Comparison of ENCODE assay signal across 12 mouse cellular contexts in the genomic region with DNA sequence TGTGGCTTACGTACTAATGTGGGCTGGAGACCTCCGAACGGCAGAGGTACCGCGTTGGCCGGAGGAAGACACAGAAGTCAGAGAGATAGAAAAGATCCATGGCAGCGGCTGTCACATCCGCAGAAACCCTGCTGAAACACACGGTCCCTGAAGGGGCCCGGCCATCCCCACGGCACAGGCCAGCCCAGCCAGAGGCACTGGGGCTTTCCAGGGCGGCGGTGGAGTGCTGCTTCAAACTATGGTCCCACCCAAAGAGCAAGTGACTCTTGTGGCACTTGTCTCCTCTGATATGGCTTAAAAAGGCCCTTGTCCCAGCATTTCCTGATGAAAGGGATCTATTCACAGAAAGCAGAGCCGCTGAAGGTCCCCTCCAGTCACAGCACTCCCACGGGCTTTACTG. TPM values are rescaled to one million over a fixed set of nuclear protein-coding genes. Genes with fewer than 3 reads are reported as not detected.
DNase-seq lines count a peak whose midpoint lies in the region; ATAC-seq and TF ChIP-seq lines count a peak whose summit lies in the region.
"Had no signal": no experiment of that assay in that cellular context is flagged by ENCODE, and none has a peak within 500 bp of the region (broad histone marks: within the 10 kb centered on the region; RNA-seq: fewer than 3 reads in every experiment).

No protein-coding gene starts in this region.

- DNase-seq in heart, postnatal 36 days: no peak
- no peak for DNase-seq in thymus, postnatal 10 days (ENCODE audit: low spot score in 2 of 2)
- DNase-seq in spleen, postnatal 10 days (ENCODE audit: low spot score in 2 of 2): no peak
- DNase-seq in thymus, adult 2 months: no peak

- TF ChIP-seq CTCF in bone marrow, adult 2 months (IDR thresholded peaks at IDR 0.05; ENCODE audit: control insufficient read depth, insufficient read depth, low read length): no peak
- no peak for TF ChIP-seq CTCF in thymus, adult 2 months (IDR thresholded peaks at IDR 0.05; ENCODE audit: borderline replicate concordance, control insufficient read depth, extremely low read depth, insufficient read depth, low read length, poor library complexity)

- H3K36me3 ChIP-seq in heart, embryonic 11.5 days (ENCODE audit: control insufficient read depth, insufficient read depth, low read length): peaks cover 6% of the 10 kb centered on the region
- H3K36me3 ChIP-seq in hindbrain, embryonic 12.5 days: peaks cover 7% of the 10 kb centered on the region
- peaks cover 11% of the 10 kb centered on the region; the same call in 1 of the 2 replicates for H3K36me3 ChIP-seq in lung, embryonic 15.5 days
- H3K36me3 ChIP-seq in thymus, adult 2 months (ENCODE audit: control insufficient read depth, insufficient read depth, low read length): no peaks in the 10 kb centered on the region

- no peak for TF ChIP-seq POLR2A in bone marrow, adult 2 months (IDR thresholded peaks at IDR 0.05; ENCODE audit: borderline replicate concordance, control insufficient read depth, low read depth, low read length)
- TF ChIP-seq POLR2A in thymus, adult 2 months (IDR thresholded peaks at IDR 0.05; ENCODE audit: control insufficient read depth, extremely low read depth, insufficient read depth, low read length, poor library complexity): no peak

- H3K9ac ChIP-seq in heart, embryonic 11.5 days (ENCODE audit: low read depth, low read length): peak overlapping the region; percentile 70
- H3K9ac ChIP-seq in hindbrain, embryonic 12.5 days: 0 out of 2 replicates have a peak overlapping the region, but pooled peaks have one; percentile 5
- H3K9ac ChIP-seq in lung, embryonic 15.5 days: peak overlapping the region; percentile 19; the same call in 1 of the 2 replicates

- ATAC-seq in heart, embryonic 11.5 days (replicated peaks; ENCODE audit: insufficient number of reproducible peaks, low FRiP score, low TSS enrichment): peak; percentile 50; the same call in 1 of the 2 replicates
- no peak for ATAC-seq in hindbrain, embryonic 12.5 days (ENCODE audit: low FRiP score)
- ATAC-seq in lung, embryonic 15.5 days (ENCODE audit: borderline replicate concordance, extremely low read depth, low FRiP score, low TSS enrichment): peak; percentile 35; the same call in 1 of the 2 replicates
- ATAC-seq: CD4-positive, CD25-positive, alpha-beta regulatory T cell, adult 4 months had no signal

- no peaks in the 10 kb centered on the region for H3K27me3 ChIP-seq in heart, embryonic 11.5 days (ENCODE audit: control insufficient read depth, insufficient read depth, low read length)
- H3K27me3 ChIP-seq in hindbrain, embryonic 12.5 days: no peaks in the 10 kb centered on the region
- no peaks in the 10 kb centered on the region for H3K27me3 ChIP-seq in lung, embryonic 15.5 days
- H3K27me3 ChIP-seq in thymus, adult 2 months (ENCODE audit: control insufficient read depth, insufficient read depth, low read length): no peaks in the 10 kb centered on the region

- H3K4me3 ChIP-seq in heart, embryonic 11.5 days (ENCODE audit: low read depth, low read length): peak overlapping the region; percentile 26
- no peak overlapping the region for H3K4me3 ChIP-seq in bone marrow, adult 2 months (replicated peaks; ENCODE audit: control insufficient read depth, low read depth, low read length)
- no peak overlapping the region for H3K4me3 ChIP-seq in hindbrain, embryonic 12.5 days
- H3K4me3 ChIP-seq in lung, embryonic 15.5 days: peak overlapping the region; percentile 30
- no peak overlapping the region for H3K4me3 ChIP-seq in thymus, adult 2 months (ENCODE audit: control insufficient read depth, insufficient read depth, low read length)
- H3K4me3 ChIP-seq: megakaryocyte, embryonic 14.5 days had no signal

- H3K4me1 ChIP-seq in heart, embryonic 11.5 days (ENCODE audit: control insufficient read depth, insufficient read depth, low read length): peaks cover 60% of the 10 kb centered on the region
- peaks cover 5% of the 10 kb centered on the region for H3K4me1 ChIP-seq in bone marrow, adult 2 months (ENCODE audit: control insufficient read depth, insufficient read depth, low read length)
- H3K4me1 ChIP-seq in hindbrain, embryonic 12.5 days: peaks cover 43% of the 10 kb centered on the region
- peaks cover 65% of the 10 kb centered on the region for H3K4me1 ChIP-seq in lung, embryonic 15.5 days
- H3K4me1 ChIP-seq in thymus, adult 2 months (replicated peaks; ENCODE audit: control insufficient read depth, insufficient read depth, low read length): peaks cover 3% of the 10 kb centered on the region; the same call in 1 of the 2 replicates

- H3K9me3 ChIP-seq in heart, embryonic 11.5 days (replicated peaks; ENCODE audit: control insufficient read depth, low read length): no peaks in the 10 kb centered on the region
- no peaks in the 10 kb centered on the region for H3K9me3 ChIP-seq in hindbrain, embryonic 12.5 days (replicated peaks)
- no peaks in the 10 kb centered on the region for H3K9me3 ChIP-seq in lung, embryonic 15.5 days
- H3K9me3 ChIP-seq: megakaryocyte, embryonic 14.5 days had no signal

- H3K4me2 ChIP-seq in heart, embryonic 11.5 days: peak overlapping the region; percentile 63
- H3K4me2 ChIP-seq in hindbrain, embryonic 12.5 days (replicated peaks): no peak overlapping the region
- H3K4me2 ChIP-seq in lung, embryonic 15.5 days: peak overlapping the region; percentile 48

- intact Hi-C loops in heart, postnatal 36 days (cut with DNase I): loop anchor here (2.0 to 10.0 kb wide), 3 partner anchors 18 to 400 kb away; a partner anchor contains a TSS

- WGBS in heart, embryonic 11.5 days (ENCODE audit: insufficient replicate concordance): 28% methylated on average over 15 of the region's 15 CpGs
- 88% methylated on average over 15 of the region's 15 CpGs for WGBS in bone marrow, adult 2 months
- 56% methylated on average over 15 of the region's 15 CpGs for WGBS in hindbrain, embryonic 12.5 days
- WGBS in lung, embryonic 15.5 days: 38% methylated on average over 15 of the region's 15 CpGs
- WGBS in thymus, adult 2 months: 90% methylated on average over 15 of the region's 15 CpGs

- H3K27ac ChIP-seq in heart, embryonic 11.5 days (ENCODE audit: low read depth, low read length): peak overlapping the region; percentile 91
- peak overlapping the region; percentile 30; the same call in 1 of the 2 replicates for H3K27ac ChIP-seq in bone marrow, adult 2 months (ENCODE audit: control insufficient read depth, insufficient read depth, low read depth, low read length, poor library complexity)
- H3K27ac ChIP-seq in hindbrain, embryonic 12.5 days: no peak overlapping the region; the same call in 1 of the 2 replicates
- peak overlapping the region; percentile 93 for H3K27ac ChIP-seq in lung, embryonic 15.5 days
- no peak overlapping the region for H3K27ac ChIP-seq in thymus, adult 2 months (ENCODE audit: control insufficient read depth, insufficient read depth, low read length)

RNA-seq across cellular contexts. Expression of a gene that starts 19.1 kb away (rescaled TPM):
- 18.2 and 35.8 TPM in 2 replicates for polyA plus RNA-seq in heart, embryonic 11.5 days (2014; fragmentation: Nextera tagmentation; extraction: Ambion mirVana)
- total RNA-seq in heart, postnatal 36 days (2021): 10 to 100 TPM; 14.7 to 15.7 TPM
- 13.0 and 14.4 TPM in 2 replicates for polyA plus RNA-seq in bone marrow, adult 2 months (2011; ENCODE audit: insufficient read depth, insufficient read length, low replicate concordance, missing spikeins)
- polyA plus RNA-seq in hindbrain, embryonic 12.5 days (2016; fragmentation: Nextera tagmentation; extraction: Ambion mirVana): 22.4 and 27.9 TPM in 2 replicates
- 15.7 and 16.6 TPM in 2 replicates for polyA plus RNA-seq in lung, embryonic 15.5 days (2015; fragmentation: Nextera tagmentation; extraction: Ambion mirVana)
- polyA plus RNA-seq in thymus, adult 2 months (2012; rRNA removed): 10.7 and 11.6 TPM in 2 replicates

RNA-seq across cellular contexts. Expression of a gene that starts 28.9 kb away (rescaled TPM):
- polyA plus RNA-seq in heart, embryonic 11.5 days (2014; fragmentation: Nextera tagmentation; extraction: Ambion mirVana): not detected in 2 replicates
- not detected for total RNA-seq in heart, postnatal 36 days (2021)
- polyA plus RNA-seq in bone marrow, adult 2 months (2011; ENCODE audit: insufficient read depth, insufficient read length, low replicate concordance, missing spikeins): 1.6 TPM in 1 of 2 replicates, not detected in the other
- polyA plus RNA-seq in hindbrain, embryonic 12.5 days (2016; fragmentation: Nextera tagmentation; extraction: Ambion mirVana): not detected in 2 replicates
- not detected in 2 replicates for polyA plus RNA-seq in lung, embryonic 15.5 days (2015; fragmentation: Nextera tagmentation; extraction: Ambion mirVana)
- polyA plus RNA-seq in thymus, adult 2 months (2012; rRNA removed): 0.11 and 0.36 TPM in 2 replicates
- total RNA-seq: gastrocnemius, adult 8-10 months had no signal
- polyA plus RNA-seq: cortical plate, adult 2 months had no signal

Comparison
In these comparisons a context has a peak if more than half of its experiments do, and no peak if none do; other contexts are left out.
1. H3K27ac ChIP-seq: peak in heart, embryonic 11.5 days (single experiment), bone marrow, adult 2 months (single experiment) and lung, embryonic 15.5 days (single experiment); none in hindbrain, embryonic 12.5 days (single experiment) and thymus, adult 2 months (single experiment).
2. H3K4me3 ChIP-seq: peak in heart, embryonic 11.5 days (single experiment) and lung, embryonic 15.5 days (single experiment); none in bone marrow, adult 2 months (single experiment), hindbrain, embryonic 12.5 days (single experiment) and thymus, adult 2 months (single experiment).
3. H3K9ac ChIP-seq: peak in every context shown above with its lines; median percentile 70 in heart, embryonic 11.5 days; 19 in lung, embryonic 15.5 days; 5 in hindbrain, embryonic 12.5 days.